Mouse (Mus musculus) c-Kit-positive CD71-positive TER-119-positive erythroid progenitor cells, embryonic 14.5 days (primary cell): ENCODE measurements around the gene St3gal4.

ENCODE experiments used
- DNase-seq: peaks from one replicate; pipeline ENCODE4 v3.0.0-alpha.2; 2013; ENCODE audit warnings: low spot score

The St3gal4 gene

GRCm38 (mm10) chr9:35048449-35048848, 70.6 kb downstream of the St3gal4 start:
- DNase-seq, result no peak

DNA sequence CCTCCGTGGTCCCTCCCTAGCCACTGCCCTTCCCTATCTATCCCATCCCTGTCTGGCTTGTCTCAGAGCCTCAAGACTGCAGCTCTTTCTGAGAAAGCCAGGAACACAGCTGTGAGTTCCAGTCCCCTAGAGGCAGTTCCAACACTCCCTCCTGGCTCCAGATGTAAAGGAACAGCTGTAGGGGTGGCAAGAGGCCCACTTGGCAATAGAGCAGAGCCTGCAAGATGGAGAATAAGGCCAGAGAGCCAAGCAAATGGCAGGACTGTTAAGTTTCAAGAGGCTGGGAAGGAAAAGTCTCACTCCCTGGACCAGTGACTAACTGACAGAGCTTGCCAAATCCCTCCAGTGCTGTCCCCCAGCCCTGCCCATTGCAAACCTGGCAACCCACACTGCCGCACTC, 73.3 kb downstream of the St3gal4 start:
- no peak for DNase-seq

GRCm38 (mm10) chr9:35045031-35045531, 74.0 kb downstream of the St3gal4 start:
- no peak for DNase-seq

GRCm38 (mm10) chr9:35044458-35044857, 74.6 kb downstream of the St3gal4 start:
- DNase-seq, result no peak

DNA sequence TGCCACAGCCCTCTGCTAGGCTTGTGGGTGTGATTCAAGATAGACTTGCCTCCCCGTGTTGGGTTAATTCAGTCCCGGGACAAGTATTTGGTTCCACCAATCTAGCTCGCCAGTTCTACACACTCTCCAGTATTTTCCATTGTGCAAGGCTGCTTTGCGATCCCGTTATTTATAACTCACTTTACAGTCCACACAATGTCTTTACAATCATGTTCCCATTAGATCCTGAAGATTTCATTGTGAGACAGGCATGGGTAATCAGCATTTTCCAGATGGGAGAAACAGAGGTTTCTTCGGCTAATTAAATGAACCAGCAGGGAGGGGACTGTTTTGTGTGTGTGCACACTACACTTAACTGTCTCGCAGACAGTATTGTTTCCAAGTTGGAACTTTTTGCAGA, 75.4 kb downstream of the St3gal4 start:
- no peak for DNase-seq

GRCm38 (mm10) chr9:35041493-35041892, 77.6 kb downstream of the St3gal4 start:
- DNase-seq, result no peak

GRCm38 (mm10) chr9:35039846-35040245, 79.2 kb downstream of the St3gal4 start:
- no peak for DNase-seq

GRCm38 (mm10) chr9:35038922-35039586, 80.0 kb downstream of the St3gal4 start:
- DNase-seq, result no peak

DNA sequence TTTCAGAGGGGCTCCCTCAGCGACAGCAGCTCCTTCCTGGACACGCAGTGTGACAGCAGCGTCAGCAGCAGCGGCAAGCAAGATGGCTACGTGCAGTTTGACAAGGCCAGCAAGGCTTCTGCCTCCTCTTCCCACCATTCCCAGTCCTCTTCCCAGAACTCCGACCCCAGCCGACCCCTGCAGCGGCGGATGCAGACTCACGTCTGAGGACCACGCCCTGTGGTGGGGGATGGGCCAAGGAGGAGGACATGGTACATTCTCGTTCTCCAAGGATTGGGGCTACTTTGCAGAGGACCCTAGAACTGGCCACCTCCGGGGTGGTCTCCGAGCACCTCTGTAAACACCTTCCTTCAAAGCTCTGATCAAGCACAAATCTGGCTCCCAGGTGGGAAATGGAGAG, 84.0 kb downstream of the St3gal4 start:
- DNase-seq, result no peak

- no peak for DNase-seq
Observed at GRCm38 (mm10) chr9:35032457-35032856, 86.6 kb downstream of the St3gal4 start.

- no peak for DNase-seq
Observed at GRCm38 (mm10) chr9:35030823-35031222, 88.2 kb downstream of the St3gal4 start.

DNA sequence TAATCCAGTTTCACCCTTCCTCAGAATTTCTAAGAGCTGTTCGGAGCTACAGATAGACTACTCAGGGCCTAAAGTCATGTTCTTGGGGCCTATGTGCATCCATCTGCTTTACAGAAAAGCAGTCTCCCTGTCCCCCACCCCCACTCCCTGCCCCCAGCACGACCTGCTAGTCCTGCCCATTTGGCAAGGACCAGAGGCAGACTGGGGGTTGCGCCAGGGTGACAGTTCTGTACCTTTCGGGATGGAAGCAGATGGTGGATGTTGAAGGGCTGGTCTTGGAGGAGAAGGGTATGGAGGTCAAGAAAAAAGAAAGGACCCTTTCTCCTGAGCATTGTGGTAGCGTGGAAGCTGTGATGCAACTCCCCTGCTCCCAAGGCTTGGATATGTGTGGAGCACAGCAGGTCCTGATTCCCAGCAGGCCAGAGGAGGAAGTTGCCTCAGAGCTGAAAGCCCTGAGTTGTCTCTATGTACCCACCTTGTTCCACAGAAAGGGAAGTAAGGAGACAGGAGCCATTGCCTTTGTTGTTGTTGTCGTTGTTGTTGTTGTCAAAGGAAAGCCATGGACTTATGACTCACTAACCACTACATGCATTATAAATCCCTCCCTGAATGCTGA, 91.6 kb downstream of the St3gal4 start:
- no peak for DNase-seq

GRCm38 (mm10) chr9:35026897-35027311, 92.2 kb downstream of the St3gal4 start:
- DNase-seq, result no peak

DNA sequence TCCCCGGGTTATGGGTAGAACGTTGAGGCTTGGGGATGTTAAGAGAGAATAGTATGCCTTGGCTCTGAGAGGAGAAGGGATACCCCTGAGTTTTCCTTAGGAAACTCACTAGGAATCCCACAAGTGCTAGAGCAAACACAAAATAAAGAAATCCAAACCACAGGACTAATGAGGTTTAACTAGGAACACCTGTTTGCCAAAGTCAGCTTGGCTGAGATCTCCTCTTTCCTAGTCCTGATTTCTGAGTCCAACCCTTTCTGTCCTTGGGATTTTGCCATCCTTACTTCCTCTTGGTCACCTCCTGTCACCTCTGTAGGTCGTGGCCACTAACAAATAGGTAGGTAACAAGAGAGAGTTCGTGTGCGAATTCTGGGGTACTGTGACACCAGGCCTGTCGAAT, 92.8 kb downstream of the St3gal4 start:
- DNase-seq, result no peak

DNA sequence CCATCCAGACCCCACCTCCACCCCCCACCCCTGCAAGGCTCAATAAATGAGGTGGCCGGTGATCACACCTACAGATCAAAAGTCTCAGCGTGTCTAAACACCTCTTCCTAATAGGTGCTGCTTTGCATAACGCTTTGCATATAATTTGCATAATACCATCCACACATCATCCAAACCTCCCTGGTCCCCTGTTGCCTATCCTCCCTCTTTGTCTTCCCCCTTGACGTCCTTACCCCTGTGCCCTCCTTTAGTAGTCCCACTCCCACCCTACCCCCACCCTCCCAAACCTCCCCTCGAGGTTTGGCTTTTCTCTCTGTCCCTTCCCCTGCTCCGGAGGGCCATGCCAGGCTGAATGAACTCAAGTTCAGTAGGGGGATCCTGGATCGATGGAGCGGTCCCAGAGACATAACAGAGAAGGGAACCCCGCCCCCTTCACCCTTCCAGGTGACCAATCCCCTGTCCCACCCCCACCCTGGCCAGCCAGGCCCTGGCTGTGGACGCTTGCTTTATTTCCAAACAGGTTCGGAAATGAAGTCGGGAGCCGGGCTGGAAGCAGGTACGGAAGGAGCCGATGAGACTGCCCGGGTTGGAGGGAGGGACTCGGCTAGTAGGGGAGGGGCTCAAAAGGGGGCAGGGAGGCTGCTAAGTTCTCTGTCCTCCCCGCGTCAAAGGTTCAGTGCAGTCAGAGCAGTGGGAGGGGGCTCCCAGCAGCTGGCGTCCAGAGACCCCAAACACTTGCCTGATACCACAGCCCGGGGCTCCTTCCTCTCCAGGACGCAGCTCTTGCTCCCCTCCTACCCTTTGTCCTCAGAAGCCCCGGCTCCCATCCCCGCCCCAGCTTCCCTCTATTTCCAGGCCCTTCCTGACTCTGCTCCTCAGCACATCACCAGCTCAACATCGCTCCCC, 94.2 kb downstream of the St3gal4 start:
- DNase-seq, result no peak

GRCm38 (mm10) chr9:35021744-35022143, 97.3 kb downstream of the St3gal4 start:
- DNase-seq, result no peak

DNA sequence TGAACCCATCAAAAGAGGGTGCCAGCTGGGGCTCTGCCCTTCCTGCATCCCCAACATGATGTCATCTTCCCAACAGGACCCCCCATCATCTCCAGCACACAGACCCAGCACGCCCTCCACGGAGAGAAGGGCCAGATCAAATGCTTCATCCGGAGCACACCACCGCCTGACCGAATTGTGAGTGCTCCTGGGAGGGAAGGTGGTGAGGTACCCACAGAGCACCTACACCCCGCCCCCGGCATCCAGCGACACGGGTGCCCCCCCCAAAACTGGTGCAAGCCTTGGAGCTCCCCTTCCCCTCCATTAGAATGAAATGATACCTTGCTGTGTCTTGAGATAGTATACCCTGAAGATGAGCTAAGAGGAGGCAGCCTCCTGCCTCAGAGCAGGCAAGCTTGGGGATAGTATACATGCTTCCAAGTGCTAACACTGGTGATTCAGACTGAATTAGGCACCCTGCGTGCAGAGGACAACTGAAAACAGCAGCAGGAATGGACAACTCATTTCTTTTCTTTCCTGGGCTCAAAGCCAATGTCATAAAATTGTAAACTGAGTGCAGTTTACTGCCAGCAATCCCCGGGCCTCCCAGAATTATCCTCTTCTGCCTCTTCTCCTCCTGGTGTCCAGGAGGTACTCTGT, 98.9 kb downstream of the St3gal4 start:
- no peak for DNase-seq

GRCm38 (mm10) chr9:35019372-35019771, 99.7 kb downstream of the St3gal4 start:
- DNase-seq, result no peak

DNA sequence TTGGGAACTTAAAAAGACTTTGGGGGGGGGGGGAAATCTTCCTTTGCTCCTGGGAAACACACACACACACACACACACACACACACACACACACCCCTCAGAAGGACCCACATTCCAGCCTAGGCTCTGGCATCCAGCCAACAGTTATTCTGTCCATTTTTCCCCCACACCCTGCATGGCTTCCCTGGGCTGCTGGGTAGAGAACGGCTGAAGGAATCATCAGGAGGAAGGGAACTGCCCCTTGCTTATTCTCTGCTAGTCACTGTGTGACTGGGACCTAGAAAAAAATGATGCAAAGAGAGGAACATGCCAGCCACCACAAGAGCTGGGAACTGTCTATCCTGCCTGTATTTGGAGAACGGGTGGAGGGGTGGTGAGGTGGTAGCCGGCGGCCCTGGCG, 101.0 kb downstream of the St3gal4 start:
- no peak for DNase-seq

DNA sequence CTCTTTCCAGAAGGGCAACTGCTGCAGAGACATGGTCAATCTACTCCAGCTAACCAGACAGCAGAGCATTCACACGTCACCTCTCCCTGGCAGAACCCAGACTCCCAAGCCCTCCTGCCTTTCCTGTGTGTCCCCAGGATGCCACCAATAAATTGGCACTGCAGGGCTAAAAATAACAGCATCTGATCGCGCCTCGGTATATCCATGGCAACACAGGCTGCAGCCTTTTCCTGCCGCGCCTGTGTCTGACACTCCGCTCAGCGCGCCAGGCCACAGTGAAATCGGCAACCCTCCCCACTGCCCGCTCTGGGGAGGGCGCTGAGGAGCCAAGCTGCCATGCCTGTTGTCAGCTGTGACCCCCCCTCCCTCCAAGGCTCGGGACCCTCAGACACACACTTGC, 101.5 kb downstream of the St3gal4 start:
- no peak for DNase-seq

GRCm38 (mm10) chr9:35016762-35017161, 102.3 kb downstream of the St3gal4 start:
- no peak for DNase-seq

DNA sequence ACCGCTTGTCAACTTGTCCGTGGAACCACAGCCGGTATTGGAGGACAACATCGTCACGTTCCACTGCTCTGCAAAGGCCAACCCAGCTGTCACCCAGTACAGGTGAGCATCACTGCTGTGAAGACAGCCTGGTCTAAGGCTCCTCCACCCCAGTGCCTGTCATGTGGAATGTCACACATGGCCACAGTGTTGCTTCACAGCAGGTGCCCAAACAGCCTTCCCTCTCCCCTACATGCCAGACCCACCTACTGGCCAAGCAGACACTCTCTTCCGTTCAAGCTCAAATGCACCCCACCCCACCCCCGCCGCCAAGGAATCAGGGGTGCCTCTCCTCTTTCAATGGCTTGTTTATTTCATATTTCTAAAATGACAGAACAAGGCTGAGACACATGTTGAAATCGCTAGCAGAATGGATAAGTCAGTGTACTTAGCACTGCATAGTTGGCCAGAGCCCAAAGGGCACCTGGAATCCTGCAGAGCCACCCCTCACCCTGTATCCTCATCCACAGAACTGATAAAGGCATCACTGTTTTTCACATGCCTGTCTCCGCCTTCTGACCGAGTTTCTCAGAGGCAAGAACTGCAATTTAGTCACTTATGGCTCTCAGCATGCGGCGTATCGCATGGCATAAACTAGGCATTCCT, 111.2 kb downstream of the St3gal4 start:
- DNase-seq, result no peak
